Mouse (Mus musculus): ENCODE measurements around the gene Mroh8.
"Not testable (repeated sequence)": the region's sequence is repeated elsewhere in the genome, so short reads cannot be mapped to it uniquely, and the experiment has no call there.

The Mroh8 gene

DNA sequence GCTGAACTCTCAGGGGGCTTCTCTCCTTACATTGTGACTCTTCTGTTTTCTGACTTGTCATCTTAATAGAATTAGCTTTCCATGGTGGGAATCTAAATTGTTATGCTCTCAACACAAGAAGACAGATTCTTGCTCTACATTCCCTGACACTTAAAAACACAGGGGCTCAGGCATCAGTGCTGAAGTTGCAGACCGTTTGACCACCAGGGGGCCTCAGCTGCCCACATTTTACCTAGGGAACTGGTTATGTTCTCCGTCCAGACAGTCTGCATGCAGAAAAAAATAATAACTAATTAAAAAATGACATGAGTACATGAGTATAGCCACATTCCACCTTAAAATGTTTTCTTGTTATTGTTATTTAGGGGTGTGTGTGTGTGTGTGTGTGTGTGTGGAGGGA lies 12.7 kb upstream of the Mroh8 start:
- in situ Hi-C loops (cut with MboI, MseI): no loop called here

DNA sequence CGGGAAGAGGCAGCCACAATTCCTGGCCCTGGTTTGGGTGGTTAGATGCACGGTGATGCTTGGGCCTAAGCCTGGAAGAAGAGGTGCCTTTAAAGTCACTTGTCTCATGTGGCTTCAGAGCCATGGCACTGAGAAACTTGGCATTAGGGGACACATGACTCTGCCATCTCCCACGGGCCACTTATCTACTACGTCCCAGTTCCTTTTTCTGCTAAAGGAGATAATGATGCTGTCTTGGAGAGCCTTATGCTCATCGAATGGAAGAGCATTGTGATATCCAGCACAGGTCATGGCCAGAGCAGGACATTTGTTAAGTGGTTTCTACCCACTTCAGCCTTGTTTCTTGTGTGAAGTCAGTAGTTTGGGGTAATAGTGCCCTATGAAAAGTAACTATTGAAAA lies 9.6 kb upstream of the Mroh8 start:
- in situ Hi-C loops (cut with MboI, MseI): no loop called here

DNA sequence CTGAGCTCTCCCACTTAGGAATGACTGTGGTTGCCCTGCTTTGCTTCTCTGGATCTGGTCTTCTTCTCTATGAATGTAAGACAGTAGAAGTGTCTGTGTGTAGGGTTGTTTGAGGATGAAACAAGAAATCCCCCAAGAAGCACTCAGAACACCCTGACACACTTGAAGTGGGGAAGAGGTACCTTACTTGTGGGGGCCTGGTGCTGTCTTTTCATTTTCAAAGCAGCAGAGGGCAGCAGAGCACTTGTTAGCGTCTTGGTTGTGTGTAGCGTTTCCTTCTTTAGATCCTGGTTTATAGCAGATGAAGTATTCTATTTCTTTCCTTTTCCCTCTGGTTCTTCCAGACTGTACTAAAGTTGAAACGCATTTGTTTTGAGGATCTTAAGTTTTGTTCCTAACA lies 8.2 kb upstream of the Mroh8 start:
- in situ Hi-C loops (cut with MboI, MseI): no loop called here

DNA sequence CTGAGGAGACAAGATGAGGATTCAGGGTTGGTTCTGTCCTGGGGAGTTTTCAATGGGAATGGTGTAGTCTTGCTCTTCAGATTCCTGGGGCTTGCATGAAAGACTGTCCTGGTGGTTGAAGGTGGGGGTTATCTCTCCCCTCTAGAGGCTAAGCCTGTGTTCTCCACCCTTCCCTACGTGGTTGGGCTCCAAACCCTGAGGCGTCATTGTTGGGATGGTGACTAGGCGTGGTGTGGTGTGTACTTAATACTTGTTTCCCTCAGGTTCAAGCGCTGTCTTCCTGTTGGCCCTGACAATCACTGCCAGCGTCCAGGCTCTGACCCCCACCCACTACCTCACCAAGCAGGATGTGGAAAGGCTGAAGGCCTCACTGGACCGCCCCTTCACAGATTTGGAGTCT lies 4.0 kb upstream of the Mroh8 start:
- in situ Hi-C loops (cut with MboI, MseI): loop anchor here (5.0 kb wide), 1 partner anchor 71 kb away; no protein-coding TSS in a partner anchor

DNA sequence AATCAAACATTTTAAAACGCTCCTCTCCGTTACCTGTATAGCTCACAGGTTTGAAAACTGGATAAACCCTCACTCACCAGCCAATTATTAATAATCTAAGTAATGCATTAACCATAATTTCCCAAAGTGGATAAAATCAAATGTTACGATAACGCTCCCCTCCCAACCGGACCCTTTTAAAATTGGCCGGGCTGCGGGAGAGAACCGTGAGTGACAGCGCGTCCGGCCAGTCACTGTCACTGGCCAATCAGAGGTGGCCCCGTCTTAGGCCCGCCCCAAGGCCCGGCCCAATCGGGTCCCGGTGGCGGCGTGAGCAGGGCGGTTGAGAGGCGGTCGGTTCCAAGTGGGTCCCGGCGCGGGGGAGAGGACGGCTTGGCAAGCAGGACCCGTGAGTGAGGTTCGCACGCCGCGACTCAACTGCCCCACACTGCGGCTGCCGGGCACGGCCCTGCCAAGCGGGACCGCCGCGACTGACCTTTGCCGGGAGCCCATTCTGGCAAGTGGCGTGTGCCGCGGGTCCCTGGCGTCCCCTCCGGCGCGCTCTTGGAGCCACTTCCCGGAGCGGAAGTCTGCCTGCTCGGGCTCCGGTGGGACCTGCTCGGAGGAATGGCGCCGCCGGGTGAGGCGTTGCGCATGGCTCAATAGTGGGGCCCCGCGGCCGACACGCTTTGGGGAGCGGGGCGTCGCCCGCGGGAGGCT lies 483 bp downstream of the Mroh8 start, which contains the start of gene Rpn2:
Rpn2 (plus strand) TSS at position 301 of the 699 bp plus-strand sequence.
- in situ Hi-C loops (cut with MboI, MseI): no loop called here

DNA sequence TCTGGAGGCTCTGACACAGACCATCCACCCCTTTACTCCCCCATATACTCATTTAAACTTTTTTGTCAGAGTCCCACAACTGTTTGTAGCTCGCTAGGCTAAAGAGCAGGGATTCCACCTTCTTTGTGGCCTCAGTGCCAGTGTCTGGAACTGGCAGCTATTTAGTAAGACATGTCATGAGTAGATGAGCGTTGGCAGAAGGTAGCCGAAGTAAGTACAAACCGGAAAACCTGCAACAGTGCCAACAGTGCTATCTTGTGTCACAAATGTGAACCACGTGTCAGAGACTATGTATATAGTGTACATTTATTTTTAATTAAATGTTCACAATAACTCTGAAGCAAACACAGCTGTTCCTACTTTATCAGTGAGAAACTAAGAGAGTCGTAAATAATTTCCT lies 15.5 kb downstream of the Mroh8 start:
- in situ Hi-C loops (cut with MboI, MseI): no loop called here

DNA sequence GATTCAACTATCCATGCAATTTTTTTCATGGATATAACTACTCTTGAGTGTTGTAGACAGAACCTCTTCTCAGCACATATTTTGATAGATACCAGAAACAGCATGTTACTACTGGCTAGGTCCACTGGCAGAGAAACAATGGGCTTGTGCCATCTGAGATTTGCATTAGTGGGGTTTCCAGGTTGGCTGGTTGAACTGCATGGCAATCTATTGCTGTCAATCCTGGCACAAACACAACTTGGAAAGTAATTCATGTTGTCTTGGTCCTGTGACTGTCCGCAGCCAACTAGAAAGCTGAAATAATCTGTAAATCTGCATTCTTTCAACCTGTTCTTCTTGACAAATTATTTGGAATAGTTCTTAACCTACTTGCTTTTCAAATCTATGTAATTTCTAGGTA lies 16.2 kb downstream of the Mroh8 start:
- in situ Hi-C loops (cut with MboI, MseI): no loop called here

DNA sequence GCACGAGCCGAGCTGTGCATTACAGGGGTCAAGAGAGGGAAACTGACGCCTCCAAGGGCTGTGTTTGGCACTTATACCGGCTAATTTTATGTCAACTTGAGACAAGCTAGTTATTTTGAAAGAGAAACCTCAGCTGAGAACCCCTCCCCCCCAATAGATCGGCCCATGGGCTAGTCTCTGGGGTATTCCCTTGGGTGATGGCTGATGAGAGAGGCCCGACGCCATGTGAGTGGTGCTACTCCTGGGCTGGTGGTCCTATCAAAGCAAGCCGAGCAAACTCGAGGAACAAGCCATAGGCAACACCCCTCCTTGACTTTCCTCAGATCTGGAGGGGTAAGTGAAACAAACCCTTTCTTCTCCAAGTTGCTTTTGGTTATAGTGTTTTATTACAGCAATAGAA lies 16.8 kb downstream of the Mroh8 start:
- in situ Hi-C loops (cut with MboI, MseI): no loop called here

DNA sequence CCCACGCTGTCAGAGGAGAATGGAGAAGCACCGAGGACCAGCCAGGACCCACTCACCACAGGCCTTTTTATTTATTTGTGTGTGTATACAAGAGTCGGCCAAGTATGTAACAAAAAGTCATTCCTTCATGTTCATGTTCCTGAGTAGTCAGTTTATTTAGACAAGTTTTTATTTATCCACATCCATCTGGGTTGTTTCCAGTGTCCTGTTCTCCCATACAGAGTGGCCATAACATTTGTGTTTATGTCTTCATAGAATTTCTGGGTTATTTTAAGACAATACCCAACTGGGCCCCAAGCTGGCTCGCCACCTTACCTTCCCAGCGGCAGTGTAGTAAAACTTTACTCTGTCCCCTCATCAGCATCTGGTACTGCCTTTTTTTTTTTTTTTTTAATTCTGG lies 17.4 kb downstream of the Mroh8 start:
- in situ Hi-C loops (cut with MboI, MseI): no loop called here

DNA sequence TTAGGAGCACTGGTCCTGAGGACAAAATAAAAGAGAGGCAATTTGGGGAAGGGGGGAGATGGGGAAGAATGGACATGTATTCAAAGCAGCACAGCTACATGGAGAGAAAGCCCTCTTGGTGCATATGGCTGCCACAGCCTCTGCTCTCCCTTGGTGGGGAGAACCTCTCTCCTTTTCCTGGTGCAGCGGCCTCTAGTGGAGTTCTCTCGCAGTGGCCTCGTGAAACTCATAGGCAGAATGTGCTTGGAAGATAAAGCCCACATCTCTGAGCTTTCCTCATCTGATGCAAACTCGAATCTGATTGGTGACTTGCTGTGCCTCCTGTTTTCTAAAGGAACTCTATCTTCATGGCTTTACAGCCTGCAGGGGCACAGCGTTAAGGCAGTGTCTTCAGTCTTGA lies 19.6 kb downstream of the Mroh8 start:
- in situ Hi-C loops (cut with MboI, MseI): no loop called here

DNA sequence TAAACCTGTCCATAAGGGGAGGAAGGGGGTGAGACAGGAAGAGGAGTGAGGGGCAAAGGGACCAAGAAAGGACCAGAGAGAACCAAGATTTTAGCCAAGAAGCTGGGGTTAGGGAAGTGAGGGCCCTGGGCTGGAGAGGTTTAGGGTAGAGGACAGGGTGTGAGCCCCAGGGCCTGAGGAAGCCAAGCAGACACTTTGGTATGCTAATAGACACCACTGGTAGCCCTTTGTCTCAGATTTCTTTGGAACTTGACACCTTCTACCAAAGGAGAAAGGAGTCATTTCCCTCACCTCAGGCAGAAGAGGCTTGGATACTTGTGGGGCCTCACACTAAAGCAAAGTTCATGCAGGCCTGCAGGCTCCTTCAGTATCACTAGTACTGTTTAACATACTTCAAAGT lies 31.2 kb downstream of the Mroh8 start:
- in situ Hi-C loops (cut with MboI, MseI): loop anchor here (25.0 kb wide), 1 partner anchor 664 kb away; the partner anchor contains the start of gene Vstm2l

DNA sequence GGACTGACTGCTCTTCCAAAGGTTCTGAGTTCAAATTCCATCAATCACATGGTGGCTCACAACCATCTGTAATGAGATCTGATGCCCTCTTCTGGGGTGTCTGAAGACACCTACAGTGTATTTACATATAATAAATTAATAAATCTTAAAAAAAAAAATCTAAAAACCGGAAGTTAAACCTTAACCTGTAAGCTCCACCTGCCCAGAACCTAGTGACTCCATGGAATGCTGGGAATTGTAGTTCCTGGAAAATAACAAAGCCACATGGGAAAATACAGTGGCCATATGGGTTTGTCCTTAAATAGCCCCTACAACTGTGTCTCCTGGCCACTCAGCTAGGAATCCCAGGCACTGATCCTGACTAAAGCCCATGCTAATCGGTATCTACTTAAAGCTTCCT lies 33.7 kb downstream of the Mroh8 start:
- in situ Hi-C loops (cut with MboI, MseI): loop anchor here (25.0 kb wide), 1 partner anchor 667 kb away; the partner anchor contains the start of gene Vstm2l

DNA sequence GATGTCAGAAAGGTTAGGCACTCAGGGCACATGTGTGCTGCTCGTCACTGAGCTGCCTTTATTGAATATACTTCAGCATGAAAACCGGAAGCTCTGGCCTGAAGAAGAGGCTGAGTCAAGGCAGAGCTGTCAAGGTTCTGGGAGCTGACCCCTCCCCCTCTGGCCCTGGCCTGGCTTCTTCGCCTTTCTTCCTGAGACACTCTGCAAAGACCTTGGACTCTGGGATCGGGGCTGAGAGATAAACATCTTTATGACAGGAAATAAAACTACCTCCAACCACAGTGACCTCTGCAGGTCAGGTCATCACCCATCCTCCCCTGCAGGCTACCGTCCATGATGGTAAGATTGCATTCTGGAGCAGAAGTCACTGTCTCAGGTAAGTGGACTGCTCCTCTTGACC lies 34.3 kb downstream of the Mroh8 start:
- in situ Hi-C loops (cut with MboI, MseI): loop anchor here (25.0 kb wide), 1 partner anchor 667 kb away; the partner anchor contains the start of gene Vstm2l

DNA sequence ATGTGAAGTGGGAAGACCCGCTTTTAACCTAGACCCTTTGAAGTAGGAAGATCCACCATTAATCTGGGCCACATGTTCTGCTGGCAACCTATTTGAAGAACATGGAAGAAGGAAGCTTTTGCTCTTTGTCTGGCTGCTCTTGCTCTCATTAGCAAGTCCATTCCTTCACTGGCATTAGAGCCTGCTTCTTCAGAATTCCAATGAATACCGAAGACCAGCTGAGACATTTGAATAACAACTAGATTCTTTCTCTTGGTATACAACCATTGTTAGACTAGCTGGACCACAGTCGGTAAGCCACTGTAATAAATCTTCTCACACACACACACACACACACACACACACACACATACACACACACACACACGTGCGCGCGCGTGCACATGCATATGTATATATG lies 43.4 kb downstream of the Mroh8 start:
- in situ Hi-C loops (cut with MboI, MseI): loop anchor here (25.0 kb wide), 1 partner anchor 676 kb away; the partner anchor contains the start of gene Vstm2l

DNA sequence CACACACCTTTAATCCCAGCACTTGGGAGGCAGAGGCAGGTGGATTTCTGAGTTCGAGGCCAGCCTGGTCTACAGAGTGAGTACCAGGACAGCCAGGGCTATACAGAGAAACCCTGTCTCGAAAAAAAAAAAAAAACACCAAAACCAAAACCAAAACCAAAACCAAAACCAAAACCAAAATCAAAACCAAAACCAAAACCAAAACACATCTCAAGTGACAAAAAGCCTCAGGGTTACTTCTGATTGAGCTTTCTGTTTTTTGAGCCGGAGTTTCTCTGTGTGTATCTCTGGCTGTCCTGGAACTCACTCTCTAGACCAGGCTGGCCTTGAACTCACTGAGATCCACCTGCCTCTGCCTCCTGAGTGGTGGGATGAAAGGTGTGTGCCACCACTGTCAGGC lies 57.4 kb downstream of the Mroh8 start:
- in situ Hi-C loops (cut with MboI, MseI): not testable (repeated sequence)

DNA sequence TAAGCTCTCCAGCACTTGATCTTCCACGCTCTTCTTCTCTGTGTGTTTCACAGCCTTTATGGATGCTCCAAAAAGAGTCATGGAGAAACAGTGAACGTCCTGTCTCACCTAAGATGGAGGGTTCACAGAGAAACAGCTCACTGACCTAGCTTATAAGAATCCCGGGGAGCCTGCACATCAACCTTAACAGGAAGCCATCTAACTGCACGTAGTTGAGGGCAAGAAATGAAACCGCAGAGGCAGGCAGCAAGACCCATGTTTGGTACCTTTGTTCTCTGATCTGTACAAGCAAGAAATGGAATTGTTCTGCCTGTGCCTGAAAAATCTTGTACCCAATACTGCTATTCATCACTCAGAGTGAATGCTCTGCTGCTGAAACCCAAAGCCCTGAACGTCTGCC lies 59.2 kb downstream of the Mroh8 start:
- in situ Hi-C loops (cut with MboI, MseI): no loop called here

DNA sequence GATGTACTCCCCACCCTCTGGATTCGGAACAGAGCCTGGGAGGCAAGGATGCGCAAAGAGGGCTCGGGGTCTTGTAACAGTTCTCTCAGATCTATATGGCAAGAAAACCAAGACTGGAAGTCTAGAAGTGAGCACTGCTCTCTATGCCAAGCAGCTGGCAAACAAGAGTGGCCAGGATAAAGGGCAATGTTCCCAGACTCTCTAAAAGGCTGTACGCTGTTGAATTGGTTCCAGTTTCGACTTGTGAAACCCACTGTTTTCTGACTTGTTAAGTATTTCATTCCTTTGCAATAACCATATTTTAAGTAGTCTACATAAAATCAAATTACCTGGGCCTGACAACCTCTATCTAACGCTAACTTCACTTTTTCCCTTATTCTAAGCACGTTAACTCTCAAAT lies 67.6 kb downstream of the Mroh8 start:
- in situ Hi-C loops (cut with MboI, MseI): loop anchor here (5.0 kb wide), 1 partner anchor 71 kb away; no protein-coding TSS in a partner anchor

DNA sequence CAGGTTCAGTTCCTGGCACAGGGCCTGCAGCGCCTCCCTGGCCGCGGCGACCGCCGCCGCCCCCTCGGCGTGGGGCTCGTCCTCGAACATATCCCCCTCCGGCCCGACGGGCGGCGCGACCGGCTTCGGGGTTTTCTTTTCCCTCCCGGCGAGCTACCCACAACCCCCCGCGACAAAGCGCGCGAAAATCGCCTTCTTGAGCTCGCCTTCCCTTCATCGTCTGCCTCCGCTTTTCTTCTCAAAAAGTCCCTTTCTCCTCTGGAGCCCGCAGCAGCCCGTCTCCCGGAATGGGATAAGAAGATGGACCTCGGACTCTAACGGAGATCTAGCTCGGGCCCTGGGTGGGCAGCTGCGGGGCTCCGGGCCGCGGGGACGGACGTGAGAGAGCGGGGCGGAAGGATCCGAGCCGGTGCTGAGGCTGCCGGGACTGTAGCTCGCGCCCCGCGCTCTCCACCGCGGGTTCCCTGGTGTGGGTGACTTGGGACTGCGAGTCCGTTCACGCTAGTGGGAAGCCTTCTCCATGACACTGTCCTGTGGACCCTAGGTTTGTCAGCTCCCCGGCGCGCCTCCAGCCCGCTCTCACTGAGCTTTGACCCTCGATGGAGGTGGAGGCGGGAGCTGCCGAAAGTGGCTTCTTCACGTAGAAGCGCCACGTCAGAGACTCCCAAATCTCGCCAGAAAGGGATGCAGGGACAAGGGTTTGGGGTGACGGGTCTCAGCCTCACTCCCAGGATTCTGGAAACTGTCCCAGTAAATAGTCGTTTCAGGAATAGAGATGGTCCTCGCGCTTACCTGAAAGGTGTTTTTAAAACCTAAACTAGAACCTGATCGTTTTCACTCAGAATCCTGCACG lies 74.8 kb downstream of the Mroh8 start, which contains the start of gene Rbl1:
Rbl1 (minus strand) TSS at position 169 of the 853 bp plus-strand sequence.
- in situ Hi-C loops (cut with MboI, MseI): loop anchor here (10.0 kb wide), 1 partner anchor 210 kb away; the partner anchor contains the start of gene Ndrg3

DNA sequence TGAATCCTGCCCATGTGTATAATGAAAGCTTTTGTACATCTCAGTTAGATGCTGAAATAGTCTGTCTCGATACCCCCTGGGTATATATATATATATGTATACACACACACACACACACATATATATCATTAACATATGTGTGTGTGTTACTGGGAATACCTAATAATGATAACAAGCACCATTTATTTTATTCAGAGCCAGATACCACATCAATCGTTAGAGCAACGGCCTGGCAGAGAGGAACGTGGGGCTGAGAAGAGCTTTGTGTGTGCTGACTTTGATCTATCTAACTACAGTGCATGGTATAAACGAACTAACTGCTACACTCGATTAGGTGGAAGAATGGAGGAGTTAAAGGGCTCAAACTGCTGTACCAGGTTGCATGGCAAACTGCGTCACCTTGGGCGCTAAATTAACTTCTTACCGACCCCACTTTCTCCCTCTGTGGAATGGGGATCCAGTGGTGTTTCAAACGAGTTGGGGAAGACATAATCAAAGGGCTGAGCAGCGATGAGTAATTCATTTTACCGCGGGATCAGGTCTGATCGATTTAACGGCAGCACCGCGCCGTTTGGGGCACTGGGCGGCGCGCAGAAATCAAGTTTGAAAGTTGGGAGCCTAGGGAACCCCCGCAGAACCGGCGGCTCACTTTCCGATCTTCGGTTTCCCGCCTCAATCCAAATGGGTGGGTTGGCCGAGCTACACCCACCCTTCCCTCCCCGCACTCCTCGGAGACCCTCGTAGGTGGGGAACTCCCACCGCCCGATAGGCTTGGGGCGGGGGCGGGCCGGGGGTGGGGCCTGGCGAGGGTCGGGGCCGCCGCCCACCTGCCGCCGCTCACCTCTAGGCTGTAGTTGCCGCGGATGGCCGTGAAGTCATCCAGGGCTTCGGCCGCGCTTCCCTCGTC lies 75.6 kb downstream of the Mroh8 start:
- in situ Hi-C loops (cut with MboI, MseI): loop anchor here (10.0 kb wide), 1 partner anchor 209 kb away; the partner anchor contains the start of gene Ndrg3

DNA sequence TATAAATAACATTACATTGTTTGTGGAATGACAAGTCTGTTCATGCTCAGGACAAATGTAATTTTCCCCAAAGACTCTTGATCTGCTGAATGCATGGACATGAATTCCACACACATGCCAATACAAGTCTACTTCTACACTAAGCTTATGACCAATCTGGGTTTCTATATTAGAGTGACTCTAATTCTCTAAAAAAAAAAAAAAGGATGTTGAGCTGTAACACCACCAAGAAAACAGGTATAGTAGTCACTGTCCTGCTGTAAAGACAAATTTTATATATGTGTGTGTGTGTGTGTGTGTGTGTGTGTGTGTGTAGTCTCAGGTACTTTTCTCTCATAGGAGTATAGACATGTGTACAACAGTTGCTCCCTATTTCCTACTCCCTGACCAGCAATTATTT lies 76.3 kb downstream of the Mroh8 start:
- in situ Hi-C loops (cut with MboI, MseI): loop anchor here (10.0 kb wide), 1 partner anchor 208 kb away; the partner anchor contains the start of gene Ndrg3

DNA sequence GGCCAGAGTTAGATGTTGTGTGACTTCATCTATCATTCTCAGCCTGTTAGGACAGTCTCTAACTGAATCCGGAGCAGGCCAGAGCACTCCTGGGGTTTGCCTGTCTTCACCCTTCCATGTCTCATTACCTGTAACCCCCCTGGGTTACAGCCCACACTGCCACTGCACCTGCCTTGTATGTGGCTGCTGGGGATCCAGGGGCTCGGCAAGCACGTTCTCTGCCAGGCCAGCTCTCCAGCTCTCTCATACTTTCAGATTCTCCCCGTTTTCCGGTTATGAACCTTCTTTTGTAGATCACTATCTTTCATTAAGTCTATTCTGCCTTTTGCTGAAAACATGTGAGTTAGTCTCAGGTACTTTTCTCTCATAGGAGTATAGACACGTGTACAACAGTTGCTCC lies 77.0 kb downstream of the Mroh8 start:
- in situ Hi-C loops (cut with MboI, MseI): loop anchor here (10.0 kb wide), 1 partner anchor 208 kb away; the partner anchor contains the start of gene Ndrg3
